Mouse (Mus musculus) small intestine, adult 2 months (tissue): ENCODE results near the gene Lrch1. TPM values are rescaled to one million over a fixed set of nuclear protein-coding genes. Genes with fewer than 3 reads are reported as not detected.

Experiments
- H3K27ac ChIP-seq: fragments of 200-500 bp; 2 replicates; pipeline ENCODE4 v1.5.1; 2012; ENCODE audit warnings: low read depth, low read length, control low read depth, inconsistent platforms; ENCODE audit not compliant: insufficient read depth
- H3K27me3 ChIP-seq: fragments of 200-500 bp; 2 replicates; pipeline ENCODE4 v1.6.1; 2012; ENCODE audit warnings: mild to moderate bottlenecking, moderate library complexity, low read length, inconsistent platforms; ENCODE audit not compliant: control insufficient read depth, insufficient read depth
- H3K36me3 ChIP-seq: fragments of 200-500 bp; 2 replicates; pipeline ENCODE4 v1.6.1; 2012; ENCODE audit warnings: mild to moderate bottlenecking, low read length, control low read depth, inconsistent platforms; ENCODE audit not compliant: control insufficient read depth, insufficient read depth
- H3K4me1 ChIP-seq: fragments of 200-500 bp; 2 replicates; pipeline ENCODE4 v1.6.1; 2012; ENCODE audit warnings: low read length, inconsistent platforms, mixed read lengths; ENCODE audit not compliant: control insufficient read depth, insufficient read depth, insufficient read length
- H3K4me3 ChIP-seq: fragments of 200-500 bp; 2 replicates; pipeline ENCODE4 v1.5.1; 2012; ENCODE audit warnings: low read depth, mild to moderate bottlenecking, control low read depth, inconsistent platforms, low read length, moderate library complexity
- CTCF ChIP-seq: fragments of 200-500 bp; IDR thresholded peaks from 2 replicates; pipeline ENCODE4 v1.5.1; 2012; ENCODE audit warnings: low read depth, mild to moderate bottlenecking, control low read depth, inconsistent platforms, low read length, moderate library complexity, mixed read lengths; ENCODE audit not compliant: insufficient replicate concordance, insufficient read length; ENCODE audit errors: extremely low read depth
- POLR2A ChIP-seq: fragments of 200-500 bp; IDR thresholded peaks from 2 replicates; pipeline ENCODE4 v1.6.1; 2012; ENCODE audit warnings: low read depth, mild to moderate bottlenecking, control low read depth, inconsistent platforms, low read length, moderate library complexity
- WGBS: fragments of 180-500 bp; shearing (Covaris S2); methylation state at CpG from one replicate; pipeline ENCODE4 v1.1.7; 2018; 5-methylcytosine and 5-hydroxymethylcytosine counted together
- polyA plus RNA-seq: library from polyadenylated mRNA; depleted of rRNA; stranded (reverse); fragments of >200 nt; gene quantifications from 2 replicates; pipeline ENCODE4 v1.2.3, GENCODE M21; 2012

Lrch1 gene
- polyA plus RNA-seq, 1 experiment, result 6.1 TPM

DNA sequence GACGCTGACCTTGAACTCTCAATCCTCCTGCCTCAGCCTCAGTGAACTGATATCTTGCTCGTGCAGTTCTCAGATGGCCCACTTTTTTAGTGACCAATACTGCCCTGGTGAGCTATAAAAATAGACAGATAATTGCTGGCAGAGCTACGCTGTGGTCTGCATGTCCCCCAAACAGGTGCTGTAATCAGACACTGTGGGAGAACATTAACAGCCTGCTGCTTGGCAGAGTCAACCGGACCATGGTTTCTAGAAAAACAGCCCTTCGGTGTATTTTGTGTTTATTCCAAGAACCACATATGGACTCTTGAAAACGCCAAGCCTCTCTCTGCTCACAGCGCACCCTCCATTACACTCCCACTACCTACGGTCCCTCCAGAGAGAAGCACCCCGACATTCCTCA, 26.2 kb downstream of the Lrch1 start:
- Histone ChIP-seq H3K4me3 (no peak overlapping the region), H3K27ac (no peak overlapping the region), H3K36me3 (no peaks in the 10 kb centered on the region), H3K4me1 (peaks cover 25% of the 10 kb centered on the region), H3K27me3 (no peaks in the 10 kb centered on the region)
- no peak for TF ChIP-seq CTCF
- no peak for TF ChIP-seq POLR2A
- 80% methylated on average over 9 of the region's 9 CpGs for WGBS

DNA sequence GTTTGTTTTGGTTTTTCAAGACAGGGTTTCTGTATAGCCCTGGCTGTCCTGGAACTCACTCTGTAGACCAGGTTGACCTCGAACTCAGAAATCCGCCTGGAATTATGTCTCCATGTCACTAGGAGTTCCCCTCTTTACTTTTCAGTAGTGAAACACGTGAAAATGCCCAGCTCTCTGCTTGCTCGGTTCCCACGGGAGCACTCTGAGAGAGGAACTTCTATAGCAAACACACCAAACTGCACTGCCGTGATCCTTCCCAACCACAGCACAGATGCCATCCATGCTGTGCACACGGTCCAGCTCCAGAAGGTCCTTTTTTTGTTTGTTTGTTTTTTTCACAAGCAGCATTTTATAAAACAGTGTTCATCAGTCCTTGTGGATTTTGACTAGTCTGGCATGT, 28.5 kb downstream of the Lrch1 start:
- H3K36me3 ChIP-seq, result no peaks in the 10 kb centered on the region
- 52% methylated on average over 7 of the region's 7 CpGs for WGBS
- TF ChIP-seq CTCF (no peak), POLR2A (no peak)
- peaks cover 42% of the 10 kb centered on the region for H3K4me1 ChIP-seq
- H3K4me3 ChIP-seq, result no peak overlapping the region
- H3K27me3 ChIP-seq, result no peaks in the 10 kb centered on the region
- H3K27ac ChIP-seq, result 0 out of 2 replicates have a peak overlapping the region, but pooled peaks have one; percentile 27

DNA sequence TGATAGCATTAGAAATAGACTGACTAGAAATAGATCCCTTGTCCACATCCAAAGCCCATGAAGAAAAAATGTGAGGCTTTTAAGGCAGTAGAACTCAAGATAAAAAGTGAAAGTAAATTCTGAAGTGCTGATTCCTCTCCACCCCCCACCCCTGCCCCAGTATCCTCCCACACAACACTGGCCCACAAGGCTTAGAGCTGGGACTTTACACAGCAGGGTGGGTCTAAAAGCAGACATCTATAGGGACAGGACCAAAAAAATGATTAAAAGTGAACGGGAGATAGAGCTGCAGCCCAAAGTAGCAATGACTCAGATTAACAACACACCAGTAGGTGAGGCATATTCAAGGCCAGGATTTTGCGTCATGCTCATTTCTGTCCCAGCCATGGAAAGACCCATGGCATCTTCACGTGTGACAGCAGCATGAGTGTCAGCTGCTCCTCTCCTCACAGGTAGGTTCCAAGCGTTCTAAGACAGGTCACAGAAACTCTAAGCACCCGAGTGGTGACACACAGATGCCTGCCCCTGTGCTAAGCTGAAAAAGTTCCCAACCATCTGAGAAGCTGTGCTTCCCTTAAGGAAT, 29.1 kb downstream of the Lrch1 start:
- 37% methylated on average over 5 of the region's 5 CpGs for WGBS
- peak overlapping the region; percentile 27 for H3K27ac ChIP-seq

DNA sequence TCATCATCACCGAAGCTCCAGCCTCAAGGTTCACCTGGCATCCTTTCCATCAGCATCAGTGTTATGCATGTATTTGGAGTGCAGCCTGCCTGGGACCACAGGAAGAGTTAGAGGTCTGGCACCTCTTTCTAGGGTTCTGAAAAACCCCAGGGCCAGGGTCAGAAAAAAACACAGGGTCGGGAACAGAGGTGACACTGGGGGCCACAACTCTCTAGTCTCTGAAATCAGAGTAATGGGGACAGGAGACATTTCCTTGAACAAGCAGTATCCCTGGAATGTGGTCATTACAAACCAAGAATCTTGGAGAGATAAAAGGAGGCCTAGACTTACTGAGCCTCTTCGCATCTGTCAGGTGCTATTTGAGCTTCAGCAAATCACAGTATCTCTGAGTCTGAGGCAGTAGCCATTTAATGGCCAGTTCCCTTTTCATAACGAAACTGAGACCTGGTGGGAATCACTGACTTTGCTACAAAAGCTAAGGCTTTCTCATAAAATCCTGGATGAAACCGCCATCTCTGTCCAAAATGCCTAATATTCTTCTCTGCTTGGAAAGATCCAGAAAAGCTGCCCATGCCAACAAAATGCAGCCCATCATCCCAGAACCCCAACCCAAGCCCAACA, 30.1 kb downstream of the Lrch1 start:
- H3K27me3 ChIP-seq, result no peaks in the 10 kb centered on the region
- H3K4me1 ChIP-seq, result peaks cover 43% of the 10 kb centered on the region
- 0 out of 2 replicates have a peak overlapping the region, but pooled peaks have one; percentile 5 for H3K27ac ChIP-seq
- TF ChIP-seq CTCF (no peak), POLR2A (no peak)
- 80% methylated on average over 5 of the region's 5 CpGs for WGBS
- H3K4me3 ChIP-seq, result no peak overlapping the region
- H3K36me3 ChIP-seq, result no peaks in the 10 kb centered on the region

More for the DNA sequence above, 29.1 kb downstream of the Lrch1 start:
- TF ChIP-seq POLR2A (no peak), CTCF (no peak)
- Histone ChIP-seq H3K36me3 (no peaks in the 10 kb centered on the region), H3K4me3 (no peak overlapping the region), H3K4me1 (peaks cover 40% of the 10 kb centered on the region), H3K27me3 (no peaks in the 10 kb centered on the region)

DNA sequence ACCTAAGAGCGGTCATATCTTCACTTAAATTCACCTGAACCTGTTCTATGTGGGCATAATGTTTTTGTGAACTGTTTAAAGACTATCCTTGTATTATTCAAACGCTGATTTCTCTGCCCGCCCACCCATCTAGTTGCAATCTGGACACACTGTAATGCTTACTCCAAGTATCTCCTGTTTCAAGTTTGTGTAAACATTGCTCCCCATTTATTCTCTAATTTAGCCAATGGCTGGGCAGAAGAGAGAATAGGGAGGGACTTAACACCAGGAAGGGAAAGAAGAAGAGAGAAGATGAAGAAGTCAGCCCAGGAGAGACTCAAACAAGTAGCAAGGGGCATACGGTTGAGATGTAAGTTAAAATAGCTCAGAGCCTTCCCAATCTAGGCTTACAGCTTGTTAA, 31.0 kb downstream of the Lrch1 start:
- Histone ChIP-seq H3K4me3 (no peak overlapping the region), H3K27me3 (no peaks in the 10 kb centered on the region), H3K4me1 (peaks cover 44% of the 10 kb centered on the region), H3K27ac (peak overlapping the region; percentile 78), H3K36me3 (no peaks in the 10 kb centered on the region)
- WGBS, result 31% methylated on average over 4 of the region's 4 CpGs
- TF ChIP-seq POLR2A, result no peak
- no peak for TF ChIP-seq CTCF

DNA sequence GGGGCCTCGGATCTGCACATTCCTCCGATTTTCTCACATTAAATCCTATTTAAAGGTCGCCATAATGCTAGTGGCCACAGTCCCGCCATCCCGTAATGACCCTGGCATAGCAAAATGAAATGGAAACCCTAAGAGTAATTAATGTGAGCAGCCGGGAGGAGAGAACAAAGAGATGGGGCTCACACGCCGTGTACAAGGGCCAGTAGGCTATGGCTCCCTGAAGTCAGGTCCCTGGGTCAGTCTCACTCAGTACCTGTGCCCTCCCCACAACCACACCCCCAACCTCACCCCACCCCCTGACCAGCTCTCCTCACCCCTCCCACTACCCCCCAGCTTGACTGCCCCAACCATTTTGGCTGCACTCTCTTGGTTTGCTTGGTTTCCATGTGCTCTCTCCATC, 31.6 kb downstream of the Lrch1 start:
- WGBS, result 25% methylated on average over 8 of the region's 8 CpGs
- H3K27ac ChIP-seq, result peak overlapping the region; percentile 85
- no peaks in the 10 kb centered on the region for H3K27me3 ChIP-seq
- H3K4me3 ChIP-seq, result peak overlapping the region; percentile 17; the same call in 1 of the 2 replicates
- TF ChIP-seq POLR2A (no peak), CTCF (no peak)
- H3K4me1 ChIP-seq, result peaks cover 50% of the 10 kb centered on the region
- no peaks in the 10 kb centered on the region for H3K36me3 ChIP-seq

DNA sequence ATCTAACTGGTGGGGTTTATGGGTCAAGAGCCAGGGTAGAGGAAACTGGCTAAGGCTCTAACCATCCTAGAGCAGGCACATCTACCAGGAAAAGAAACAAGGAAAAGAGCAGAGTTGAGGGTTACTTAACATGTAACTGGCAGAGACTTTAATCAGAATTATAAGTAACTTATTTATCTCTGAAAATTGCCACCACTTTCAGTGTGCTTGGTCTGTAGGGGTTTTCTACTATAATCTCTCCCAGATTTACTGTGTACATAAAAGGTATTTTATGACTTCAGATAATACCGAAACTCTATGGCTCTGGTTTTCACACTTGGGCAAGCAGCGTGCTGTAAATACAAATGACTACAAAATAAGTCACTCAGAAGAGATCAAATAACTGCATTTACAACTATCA, 32.0 kb downstream of the Lrch1 start:
- Histone ChIP-seq H3K27me3 (no peaks in the 10 kb centered on the region), H3K4me1 (peaks cover 51% of the 10 kb centered on the region), H3K27ac (peak overlapping the region; percentile 85), H3K36me3 (no peaks in the 10 kb centered on the region), H3K4me3 (no peak overlapping the region)
- TF ChIP-seq CTCF (no peak), POLR2A (no peak)
- 28% methylated on average over 2 of the region's 2 CpGs for WGBS
